Mouse (Mus musculus) olfactory bulb, adult 2 months (tissue): ENCODE results near the gene Gm9964.

Source experiments
- CTCF ChIP-seq: fragments of 200-500 bp; IDR thresholded peaks from 2 replicates; pipeline ENCODE4 v1.5.1; 2012; ENCODE audit warnings: low read depth, mild to moderate bottlenecking, low read length, moderate library complexity; ENCODE audit not compliant: insufficient read depth
- POLR2A ChIP-seq: fragments of 200-500 bp; IDR thresholded peaks from 2 replicates; pipeline ENCODE4 v1.6.1; 2012; ENCODE audit warnings: mild to moderate bottlenecking, low read depth, low read length, moderate library complexity; ENCODE audit not compliant: insufficient read depth

DNA sequence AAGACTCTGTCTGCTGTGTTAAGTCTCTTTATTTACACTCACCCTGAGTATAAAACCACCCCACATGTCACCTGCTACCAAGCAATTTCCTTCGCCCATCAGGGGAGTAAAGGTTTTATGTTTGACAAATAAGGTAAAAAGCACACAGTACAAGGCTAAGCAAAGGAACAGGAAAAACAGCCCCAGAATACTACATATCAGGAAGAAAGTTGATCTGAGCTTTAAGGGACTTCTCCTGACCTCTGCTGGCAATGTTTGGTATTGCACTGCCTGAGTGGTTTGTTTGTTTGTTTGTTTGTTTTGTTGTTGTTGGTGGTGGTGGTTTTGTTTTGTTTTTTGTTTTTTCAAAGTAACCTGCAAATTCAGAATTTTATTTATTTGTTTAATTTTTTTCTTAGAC is 539 bp downstream of the Gm9964 start:
- TF ChIP-seq POLR2A (no peak), CTCF (no peak)
